Mouse (Mus musculus) hindbrain, postnatal 0 days (tissue): ENCODE data around the gene Cort. TPM values are rescaled to one million over a fixed set of nuclear protein-coding genes. Genes with fewer than 3 reads are reported as not detected.

Source experiments
- ATAC-seq: fragments of 200-750 bp; cut with Nextera tagmentation; 2 replicates; pipeline ENCODE4 v1.8.0; 2017; ENCODE audit warnings: mild to moderate bottlenecking, moderate TSS enrichment, moderate library complexity
- DNase-seq: peaks from one replicate; pipeline ENCODE4 v3.0.0-alpha.2; 2015; ENCODE audit warnings: low spot score
- H3K27ac ChIP-seq: fragments of 300-500 bp; sonication (generic); 2 replicates; pipeline ENCODE4 v1.5.1; 2014; ENCODE audit warnings: mild to moderate bottlenecking
- H3K27me3 ChIP-seq: fragments of 300-500 bp; sonication (generic); 2 replicates; pipeline ENCODE4 v1.6.1; 2014; ENCODE audit warnings: low read length, mixed read lengths; ENCODE audit not compliant: insufficient read depth
- H3K36me3 ChIP-seq: fragments of 300-500 bp; sonication (generic); 2 replicates; pipeline ENCODE4 v1.6.1; 2014; ENCODE audit warnings: low read length, mixed read lengths; ENCODE audit not compliant: insufficient read depth
- H3K4me1 ChIP-seq: fragments of 300-500 bp; sonication (generic); 2 replicates; pipeline ENCODE4 v1.6.1; 2014; ENCODE audit warnings: antibody characterized with exemption, low read length, mixed read lengths; ENCODE audit not compliant: insufficient read depth
- H3K4me2 ChIP-seq: fragments of 300-500 bp; sonication (generic); 2 replicates; pipeline ENCODE4 v1.6.1; 2014; ENCODE audit warnings: low read depth, mild to moderate bottlenecking, low read length, moderate library complexity, mixed read lengths
- H3K4me3 ChIP-seq: fragments of 300-500 bp; sonication (generic); 2 replicates; pipeline ENCODE4 v1.5.1; 2014; ENCODE audit warnings: low read length
- H3K9ac ChIP-seq: fragments of 300-500 bp; sonication (generic); replicated peaks from 2 replicates; pipeline ENCODE4 v1.6.1; 2014; ENCODE audit warnings: mild to moderate bottlenecking, low read length, moderate library complexity, mixed read lengths
- H3K9me3 ChIP-seq: fragments of 300-500 bp; sonication (generic); 2 replicates; pipeline ENCODE4 v1.6.1; 2016; ENCODE audit warnings: low read length, mixed read lengths
- CTCF ChIP-seq: IDR thresholded peaks from 2 replicates; pipeline ENCODE4 v1.5.1; 2016; ENCODE audit warnings: antibody characterized with exemption, control low read depth, low read depth
- WGBS: fragments of 180-500 bp; shearing (Covaris S2); extraction: QIAGEN DNeasy Blood & Tissue Kit; methylation state at CpG from one replicate; pipeline ENCODE4 v1.1.7; 2014; 5-methylcytosine and 5-hydroxymethylcytosine counted together
- polyA plus RNA-seq: library from polyadenylated mRNA; unstranded; fragments of >200 nt; fragmentation: Nextera tagmentation; extraction: Ambion mirVana; gene quantifications from 2 replicates; pipeline ENCODE4 v1.2.1, GENCODE M21; 2015
- total RNA-seq: library from RNA; depleted of rRNA; stranded (reverse); fragments of >200 nt; gene quantifications from 2 replicates; pipeline ENCODE4 v1.2.3, GENCODE M21; 2014

Cort gene
- total and polyA plus RNA-seq, 2 experiments from 2014 or later, result 0.38 to 2.7 TPM

GRCm38 (mm10) chr4:149099369-149100017 lies 27.1 kb downstream of the Cort start, which contains the start of gene Pex14:
Gene Pex14 (minus strand): TSS chr4:149099876.
- no peak for TF ChIP-seq CTCF
- no peaks in the 10 kb centered on the region for H3K36me3 ChIP-seq
- under 1% methylated on average over 50 of the region's 50 CpGs for WGBS
- DNase-seq, result peak; percentile 94
- no peaks in the 10 kb centered on the region for H3K27me3 ChIP-seq
- peak within 1 kb of the TSS; percentile 75 for H3K4me3 ChIP-seq
- ATAC-seq, result peak; percentile 83
- no peaks in the 10 kb centered on the region for H3K9me3 ChIP-seq
- peak within 1 kb of the TSS; percentile 33 for H3K27ac ChIP-seq
- H3K4me1 ChIP-seq, result peaks cover 9% of the 10 kb centered on the region
- peak within 1 kb of the TSS; percentile 95 for H3K4me2 ChIP-seq
- H3K9ac ChIP-seq, result peak within 1 kb of the TSS; percentile 81

DNA sequence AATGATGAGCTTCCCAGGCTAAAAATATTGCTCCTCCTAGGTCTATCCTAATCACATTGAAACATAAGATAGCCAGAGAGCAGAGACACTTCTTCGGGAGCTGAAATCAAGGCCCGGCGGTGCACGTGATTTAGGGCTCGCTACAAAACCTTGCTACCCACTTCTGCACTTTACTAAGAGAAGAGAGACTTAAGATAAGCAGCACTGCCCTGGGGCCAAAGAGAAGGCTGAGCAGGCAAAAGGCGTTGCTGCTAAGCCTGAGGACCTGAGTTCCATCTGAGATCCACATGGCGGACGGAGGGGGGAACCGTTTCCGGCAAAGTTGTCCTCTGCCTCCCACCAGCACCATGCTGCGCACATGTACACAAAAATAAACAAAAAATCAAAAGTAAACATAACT lies 28.0 kb downstream of the Cort start:
- WGBS, result 21% methylated on average over 11 of the region's 11 CpGs

GRCm38 (mm10) chr4:149097956-149098355 lies 28.6 kb downstream of the Cort start:
- DNase-seq (no peak), ATAC-seq (no peak)
- Histone ChIP-seq H3K27me3 (no peaks in the 10 kb centered on the region), H3K4me1 (peaks cover 9% of the 10 kb centered on the region), H3K4me2 (peak overlapping the region; percentile 95; the same call in 1 of the 2 replicates), H3K27ac (no peak overlapping the region), H3K4me3 (no peak overlapping the region), H3K36me3 (no peaks in the 10 kb centered on the region), H3K9me3 (no peaks in the 10 kb centered on the region), H3K9ac (no peak overlapping the region)
- TF ChIP-seq CTCF, result no peak
- WGBS, result 89% methylated on average over 3 of the region's 3 CpGs

More for the DNA sequence above, 28.0 kb downstream of the Cort start:
- no peak overlapping the region for H3K27ac ChIP-seq
- H3K4me1 ChIP-seq, result peaks cover 9% of the 10 kb centered on the region
- ATAC-seq (no peak), DNase-seq (no peak)
- peak overlapping the region; percentile 95 for H3K4me2 ChIP-seq
- H3K36me3 ChIP-seq, result no peaks in the 10 kb centered on the region
- no peaks in the 10 kb centered on the region for H3K27me3 ChIP-seq
- no peaks in the 10 kb centered on the region for H3K9me3 ChIP-seq
- TF ChIP-seq CTCF, result no peak
- peak overlapping the region; percentile 75 for H3K4me3 ChIP-seq
- peak overlapping the region; percentile 81 for H3K9ac ChIP-seq

- no peak overlapping the region for H3K9ac ChIP-seq
- no peak for TF ChIP-seq CTCF
These were observed 35.2 kb downstream of the Cort start for GRCm38 (mm10) chr4:149091364-149091763.

DNA sequence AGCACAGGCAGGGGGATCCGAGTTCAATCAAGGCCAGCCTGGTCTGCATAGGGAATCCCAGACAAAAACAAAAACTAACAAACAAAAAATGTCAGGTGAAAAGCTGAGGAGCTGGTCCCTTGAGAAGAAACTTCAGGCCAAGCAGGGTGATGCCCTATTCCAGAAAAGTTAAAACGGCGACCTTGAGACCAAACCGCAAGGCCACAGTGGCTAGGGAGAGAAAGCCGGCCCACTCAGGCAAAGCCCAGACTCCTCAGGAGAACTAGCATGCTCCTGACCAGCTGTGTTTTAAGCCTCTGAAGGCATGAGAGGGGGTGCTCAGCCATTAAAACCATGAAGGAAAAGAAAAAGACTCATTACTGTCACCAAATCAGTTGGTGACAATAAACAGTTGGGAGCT lies 41.2 kb downstream of the Cort start:
- DNase-seq (no peak), ATAC-seq (no peak)
- Histone ChIP-seq H3K9ac (no peak overlapping the region), H3K27ac (no peak overlapping the region), H3K27me3 (no peaks in the 10 kb centered on the region), H3K36me3 (no peaks in the 10 kb centered on the region), H3K4me2 (no peak overlapping the region), H3K9me3 (no peaks in the 10 kb centered on the region), H3K4me1 (0 out of 2 replicates have a peak, but pooled peaks cover 4% of the 10 kb centered on the region), H3K4me3 (no peak overlapping the region)
- 80% methylated on average over 5 of the region's 5 CpGs for WGBS
- TF ChIP-seq CTCF, result no peak

More at GRCm38 (mm10) chr4:149091364-149091763, 35.2 kb downstream of the Cort start:
- Histone ChIP-seq H3K4me2 (no peak overlapping the region), H3K9me3 (no peaks in the 10 kb centered on the region), H3K27ac (no peak overlapping the region), H3K4me3 (no peak overlapping the region), H3K36me3 (no peaks in the 10 kb centered on the region), H3K4me1 (no peaks in the 10 kb centered on the region), H3K27me3 (no peaks in the 10 kb centered on the region)
- DNase-seq, result no peak
- ATAC-seq, result no peak
- 90% methylated on average over 8 of the region's 8 CpGs for WGBS

- DNase-seq (peak; percentile 69), ATAC-seq (peak; percentile 70)
- H3K9ac ChIP-seq, result no peak overlapping the region
- no peaks in the 10 kb centered on the region for H3K27me3 ChIP-seq
- 0 out of 2 replicates have a peak, but pooled peaks cover 4% of the 10 kb centered on the region for H3K4me1 ChIP-seq
- H3K4me2 ChIP-seq, result peak overlapping the region; percentile 31
- H3K9me3 ChIP-seq, result no peaks in the 10 kb centered on the region
- 40% methylated on average over 17 of the region's 17 CpGs for WGBS
- no peak overlapping the region for H3K27ac ChIP-seq
- no peak overlapping the region for H3K4me3 ChIP-seq
- no peaks in the 10 kb centered on the region for H3K36me3 ChIP-seq
- no peak for TF ChIP-seq CTCF
These were observed 45.0 kb downstream of the Cort start for GRCm38 (mm10) chr4:149081528-149081927.

- Histone ChIP-seq H3K9me3 (no peaks in the 10 kb centered on the region), H3K36me3 (no peaks in the 10 kb centered on the region; the same call in 1 of the 2 replicates), H3K4me1 (0 out of 2 replicates have a peak, but pooled peaks cover 4% of the 10 kb centered on the region), H3K4me2 (no peak overlapping the region), H3K4me3 (no peak overlapping the region), H3K27ac (no peak overlapping the region), H3K27me3 (no peaks in the 10 kb centered on the region), H3K9ac (no peak overlapping the region)
- DNase-seq (no peak), ATAC-seq (no peak)
- no peak for TF ChIP-seq CTCF
- WGBS, result 92% methylated on average over 8 of the region's 8 CpGs
These were observed 46.5 kb downstream of the Cort start for GRCm38 (mm10) chr4:149080111-149080510.
